Mouse (Mus musculus) forebrain, embryonic 11.5 days (tissue): ENCODE data around the gene Nop16. TPM values are rescaled to one million over a fixed set of nuclear protein-coding genes. Genes with fewer than 3 reads are reported as not detected.

ENCODE experiments used
- ATAC-seq: fragments of 200-750 bp; cut with Nextera tagmentation; replicated peaks from 2 replicates; pipeline ENCODE4 v1.8.0; 2017; ENCODE audit warnings: moderate TSS enrichment; ENCODE audit not compliant: low FRiP score
- DNase-seq: peaks from one replicate; pipeline ENCODE4 v3.0.0-alpha.2; 2017; ENCODE audit warnings: low spot score
- H3K27ac ChIP-seq: fragments of 300-500 bp; sonication (generic); 2 replicates; pipeline ENCODE4 v1.5.1; 2014; ENCODE audit warnings: low read depth, low read length
- H3K27me3 ChIP-seq: fragments of 300-500 bp; sonication (generic); 2 replicates; pipeline ENCODE4 v1.6.1; 2014; ENCODE audit warnings: mild to moderate bottlenecking, low read length, mixed read lengths; ENCODE audit not compliant: control insufficient read depth, insufficient read depth
- H3K36me3 ChIP-seq: fragments of 300-500 bp; sonication (generic); 2 replicates; pipeline ENCODE4 v1.6.1; 2014; ENCODE audit warnings: mild to moderate bottlenecking, low read length, moderate library complexity, mixed read lengths; ENCODE audit not compliant: control insufficient read depth, insufficient read depth
- H3K4me1 ChIP-seq: fragments of 300-500 bp; sonication (generic); replicated peaks from 2 replicates; pipeline ENCODE4 v1.6.1; 2014; ENCODE audit warnings: low read length, mixed read lengths; ENCODE audit not compliant: control insufficient read depth, insufficient read depth
- H3K4me2 ChIP-seq: fragments of 300-500 bp; sonication (generic); 2 replicates; pipeline ENCODE4 v1.6.1; 2014; ENCODE audit warnings: low read depth, mild to moderate bottlenecking, low read length, moderate library complexity, mixed read lengths; ENCODE audit not compliant: severe bottlenecking
- H3K4me3 ChIP-seq: fragments of 300-500 bp; sonication (generic); 2 replicates; pipeline ENCODE4 v1.5.1; 2014; ENCODE audit warnings: low read depth, low read length
- H3K9ac ChIP-seq: fragments of 300-500 bp; sonication (generic); 2 replicates; pipeline ENCODE4 v1.6.1; 2014; ENCODE audit warnings: low read length
- H3K9me3 ChIP-seq: fragments of 300-500 bp; sonication (generic); 2 replicates; pipeline ENCODE4 v1.6.1; 2016; ENCODE audit warnings: low read length, mixed read lengths; ENCODE audit not compliant: control insufficient read depth
- WGBS: fragments of 180-500 bp; shearing (Covaris S2); extraction: QIAGEN DNeasy Blood & Tissue Kit; methylation state at CpG from one replicate; pipeline ENCODE4 v1.1.7; 2014; 5-methylcytosine and 5-hydroxymethylcytosine counted together
- polyA plus RNA-seq: library from polyadenylated mRNA; unstranded; fragments of >200 nt; fragmentation: Nextera tagmentation; extraction: Ambion mirVana; gene quantifications from 2 replicates; pipeline ENCODE4 v1.2.1, GENCODE M21; 2014

The Nop16 gene
- polyA plus RNA-seq: 71.1 and 78.9 TPM in 2 replicates

GRCm38 (mm10) chr13:54589996-54590951 is at the start of gene Nop16, which contains the start of gene Higd2a:
Nop16 (minus strand) TSS chr13:54590090.
Higd2a (plus strand) TSS chr13:54590207.
- under 1% methylated on average over 51 of the region's 51 CpGs for WGBS
- Histone ChIP-seq H3K4me1 (0 out of 2 replicates have a peak, but pooled peaks cover 3% of the 10 kb centered on the region), H3K4me2 (peak within 1 kb of the TSS; percentile 60), H3K27me3 (no peaks in the 10 kb centered on the region), H3K9ac (peak within 1 kb of the TSS; percentile 86), H3K9me3 (no peaks in the 10 kb centered on the region), H3K27ac (peak within 1 kb of the TSS; percentile 62), H3K4me3 (peak within 1 kb of the TSS; percentile 80), H3K36me3 (no peaks in the 10 kb centered on the region; the same call in 1 of the 2 replicates)
- DNase-seq: peak; percentile 98
- peak; percentile 96 for ATAC-seq

- Histone ChIP-seq H3K36me3 (no peaks in the 10 kb centered on the region; the same call in 1 of the 2 replicates), H3K4me1 (no peaks in the 10 kb centered on the region), H3K27me3 (no peaks in the 10 kb centered on the region), H3K4me3 (no peak overlapping the region), H3K4me2 (no peak overlapping the region), H3K9ac (no peak overlapping the region), H3K27ac (no peak overlapping the region), H3K9me3 (no peaks in the 10 kb centered on the region)
- WGBS: 93% methylated on average over 3 of the region's 3 CpGs
- no peak for DNase-seq
- ATAC-seq: no peak
Observed at GRCm38 (mm10) chr13:54635011-54635410, 45.1 kb upstream of the Nop16 start.

- Histone ChIP-seq H3K27me3 (no peaks in the 10 kb centered on the region), H3K4me2 (no peak overlapping the region), H3K27ac (no peak overlapping the region), H3K36me3 (no peaks in the 10 kb centered on the region; the same call in 1 of the 2 replicates), H3K4me3 (no peak overlapping the region), H3K4me1 (no peaks in the 10 kb centered on the region; the same call in 1 of the 2 replicates), H3K9me3 (no peaks in the 10 kb centered on the region), H3K9ac (no peak overlapping the region)
- 88% methylated on average over 3 of the region's 3 CpGs for WGBS
- DNase-seq (no peak), ATAC-seq (no peak)
Observed at GRCm38 (mm10) chr13:54632731-54633277, 42.9 kb upstream of the Nop16 start.

GRCm38 (mm10) chr13:54629128-54629527 is 39.2 kb upstream of the Nop16 start:
- Histone ChIP-seq H3K9ac (no peak overlapping the region), H3K4me1 (no peaks in the 10 kb centered on the region; the same call in 1 of the 2 replicates), H3K4me2 (no peak overlapping the region), H3K9me3 (no peaks in the 10 kb centered on the region), H3K27me3 (no peaks in the 10 kb centered on the region), H3K27ac (no peak overlapping the region), H3K4me3 (no peak overlapping the region), H3K36me3 (no peaks in the 10 kb centered on the region; the same call in 1 of the 2 replicates)
- ATAC-seq (no peak), DNase-seq (no peak)
- 95% methylated on average over 4 of the region's 4 CpGs for WGBS

- DNase-seq: no peak
- ATAC-seq: no peak; the same call in none of the 2 replicates
Observed at GRCm38 (mm10) chr13:54621960-54622521, 32.2 kb upstream of the Nop16 start.

GRCm38 (mm10) chr13:54621155-54621932 is 31.5 kb upstream of the Nop16 start, which contains the start of gene Faf2:
Faf2 (plus strand) TSS chr13:54621784.
- Histone ChIP-seq H3K4me1 (0 out of 2 replicates have a peak, but pooled peaks cover 3% of the 10 kb centered on the region), H3K4me3 (peak within 1 kb of the TSS; percentile 94), H3K9me3 (no peaks in the 10 kb centered on the region), H3K9ac (peak within 1 kb of the TSS; percentile 98), H3K27me3 (no peaks in the 10 kb centered on the region), H3K27ac (peak within 1 kb of the TSS; percentile 34; the same call in 1 of the 2 replicates), H3K4me2 (peak within 1 kb of the TSS; percentile 76), H3K36me3 (no peaks in the 10 kb centered on the region)
- DNase-seq: peak; percentile 100
- ATAC-seq: peak; percentile 97
- WGBS: 10% methylated on average over 44 of the region's 44 CpGs

More at GRCm38 (mm10) chr13:54621960-54622521, 32.2 kb upstream of the Nop16 start:
- WGBS: 2% methylated on average over 27 of the region's 27 CpGs
- no peaks in the 10 kb centered on the region for H3K27me3 ChIP-seq
- peak overlapping the region; percentile 34; the same call in 1 of the 2 replicates for H3K27ac ChIP-seq
- no peaks in the 10 kb centered on the region for H3K36me3 ChIP-seq
- H3K4me2 ChIP-seq: peak overlapping the region; percentile 76
- H3K4me1 ChIP-seq: 0 out of 2 replicates have a peak, but pooled peaks cover 3% of the 10 kb centered on the region
- H3K9me3 ChIP-seq: no peaks in the 10 kb centered on the region
- peak overlapping the region; percentile 94 for H3K4me3 ChIP-seq
- H3K9ac ChIP-seq: peak overlapping the region; percentile 98

GRCm38 (mm10) chr13:54616998-54617397 is 27.1 kb upstream of the Nop16 start:
- Histone ChIP-seq H3K36me3 (no peaks in the 10 kb centered on the region), H3K9me3 (no peaks in the 10 kb centered on the region), H3K4me2 (no peak overlapping the region), H3K27me3 (no peaks in the 10 kb centered on the region), H3K9ac (no peak overlapping the region), H3K27ac (no peak overlapping the region), H3K4me1 (0 out of 2 replicates have a peak, but pooled peaks cover 2% of the 10 kb centered on the region), H3K4me3 (no peak overlapping the region)
- 71% methylated on average over 6 of the region's 6 CpGs for WGBS
- ATAC-seq (no peak), DNase-seq (no peak)
